Mouse (Mus musculus) layer of hippocampus, adult 2 months (tissue): ENCODE data around the gene Lhfpl2. TPM values are rescaled to one million over a fixed set of nuclear protein-coding genes. Genes with fewer than 3 reads are reported as not detected.
A peak's percentile ranks its signal among the peaks of the same experiment; 100 is the strongest.

Source experiments
- DNase-seq, 2 experiments: peaks; one replicate each; pipeline ENCODE4 v3.0.0; 2022; ENCODE audit warnings: low spot score in 2 of 2
- H3K27ac ChIP-seq: fragments of 200-600 bp; 2 replicates; pipeline ENCODE4 v1.8.1; 2022
- H3K4me3 ChIP-seq: fragments of 200-600 bp; 2 replicates; pipeline ENCODE4 v1.8.1; 2022; ENCODE audit warnings: mild to moderate bottlenecking
- CTCF ChIP-seq: fragments of 200-600 bp; conservative IDR thresholded peaks from 2 replicates; pipeline ENCODE4 v1.8.1; 2022; ENCODE audit warnings: antibody characterized with exemption, mild to moderate bottlenecking, moderate library complexity
- total RNA-seq, 2 experiments: library from RNA; stranded (reverse); gene quantifications; 2 replicates each; pipeline ENCODE4 v1.2.3; 2021

Lhfpl2 gene
- total RNA-seq, 2 experiments from 2014 or later = 25.1 to 26.5 TPM

GRCm38 (mm10) chr13:94168319-94168718 is 110.7 kb downstream of the Lhfpl2 start:
- no peak for TF ChIP-seq CTCF
- no peak overlapping the region for H3K27ac ChIP-seq

GRCm38 (mm10) chr13:94169325-94169916 is 111.8 kb downstream of the Lhfpl2 start:
- TF ChIP-seq CTCF = no peak
- H3K4me3 ChIP-seq = no peak overlapping the region
- H3K27ac ChIP-seq = no peak overlapping the region
- DNase-seq = no peak

More at GRCm38 (mm10) chr13:94168319-94168718, 110.7 kb downstream of the Lhfpl2 start:
- no peak overlapping the region for H3K4me3 ChIP-seq
- no peak for DNase-seq

- no peak for TF ChIP-seq CTCF
- DNase-seq = no peak
- no peak overlapping the region for H3K4me3 ChIP-seq
- H3K27ac ChIP-seq = no peak overlapping the region
Measured at GRCm38 (mm10) chr13:94171612-94172011, 114.0 kb downstream of the Lhfpl2 start.

GRCm38 (mm10) chr13:94172533-94173310 is 115.1 kb downstream of the Lhfpl2 start:
- H3K4me3 ChIP-seq = no peak overlapping the region; the same call in 1 of the 2 replicates
- TF ChIP-seq CTCF = no peak

GRCm38 (mm10) chr13:94173633-94174576 is 116.3 kb downstream of the Lhfpl2 start:
- DNase-seq = peak in 1 of 2 experiments; percentile 47
- TF ChIP-seq CTCF = no peak
- Histone ChIP-seq H3K27ac (peak overlapping the region; percentile 94), H3K4me3 (peak overlapping the region; percentile 71)

More at GRCm38 (mm10) chr13:94172533-94173310, 115.1 kb downstream of the Lhfpl2 start:
- peak overlapping the region; percentile 94 for H3K27ac ChIP-seq
- DNase-seq = no peak

- Histone ChIP-seq H3K27ac (peak overlapping the region; percentile 94), H3K4me3 (peak overlapping the region; percentile 71)
- TF ChIP-seq CTCF = no peak
- DNase-seq = peak in 1 of 2 experiments; percentile 27
Measured at GRCm38 (mm10) chr13:94174577-94175279, 117.1 kb downstream of the Lhfpl2 start.

GRCm38 (mm10) chr13:94175379-94176050 is 117.9 kb downstream of the Lhfpl2 start:
- TF ChIP-seq CTCF = 0 out of 2 replicates have a peak, but pooled peaks have one; percentile 9
- DNase-seq = no peak
- H3K4me3 ChIP-seq = peak overlapping the region; percentile 71
- peak overlapping the region; percentile 94 for H3K27ac ChIP-seq

- Histone ChIP-seq H3K4me3 (peak overlapping the region; percentile 71; the same call in 1 of the 2 replicates), H3K27ac (peak overlapping the region; percentile 94; the same call in 1 of the 2 replicates)
- peak; percentile 82 for TF ChIP-seq CTCF
- peak in 1 of 2 experiments; percentile 64 for DNase-seq
Measured at GRCm38 (mm10) chr13:94177148-94177547, 119.6 kb downstream of the Lhfpl2 start.

GRCm38 (mm10) chr13:94178401-94179040 is 120.9 kb downstream of the Lhfpl2 start:
- H3K4me3 ChIP-seq = peak overlapping the region; percentile 40
- no peak for TF ChIP-seq CTCF
- peak; percentile 80 to 84 for DNase-seq
- H3K27ac ChIP-seq = peak overlapping the region; percentile 86

GRCm38 (mm10) chr13:94180477-94181420 is 123.2 kb downstream of the Lhfpl2 start:
- DNase-seq = no peak
- no peak for TF ChIP-seq CTCF
- H3K27ac ChIP-seq = no peak overlapping the region
- H3K4me3 ChIP-seq = no peak overlapping the region
